Mouse (Mus musculus) forebrain, embryonic 11.5 days (tissue): ENCODE measurements around the gene Serpinb1b. TPM values are rescaled to one million over a fixed set of nuclear protein-coding genes. Genes with fewer than 3 reads are reported as not detected.

Experiments used
- ATAC-seq: fragments of 200-750 bp; cut with Nextera tagmentation; replicated peaks from 2 replicates; pipeline ENCODE4 v1.8.0; 2017; ENCODE audit warnings: moderate TSS enrichment; ENCODE audit not compliant: low FRiP score
- DNase-seq: peaks from one replicate; pipeline ENCODE4 v3.0.0-alpha.2; 2017; ENCODE audit warnings: low spot score
- H3K27ac ChIP-seq: fragments of 300-500 bp; sonication (generic); 2 replicates; pipeline ENCODE4 v1.5.1; 2014; ENCODE audit warnings: low read depth, low read length
- H3K27me3 ChIP-seq: fragments of 300-500 bp; sonication (generic); 2 replicates; pipeline ENCODE4 v1.6.1; 2014; ENCODE audit warnings: mild to moderate bottlenecking, low read length, mixed read lengths; ENCODE audit not compliant: control insufficient read depth, insufficient read depth
- H3K36me3 ChIP-seq: fragments of 300-500 bp; sonication (generic); 2 replicates; pipeline ENCODE4 v1.6.1; 2014; ENCODE audit warnings: mild to moderate bottlenecking, low read length, moderate library complexity, mixed read lengths; ENCODE audit not compliant: control insufficient read depth, insufficient read depth
- H3K4me1 ChIP-seq: fragments of 300-500 bp; sonication (generic); replicated peaks from 2 replicates; pipeline ENCODE4 v1.6.1; 2014; ENCODE audit warnings: low read length, mixed read lengths; ENCODE audit not compliant: control insufficient read depth, insufficient read depth
- H3K4me2 ChIP-seq: fragments of 300-500 bp; sonication (generic); 2 replicates; pipeline ENCODE4 v1.6.1; 2014; ENCODE audit warnings: low read depth, mild to moderate bottlenecking, low read length, moderate library complexity, mixed read lengths; ENCODE audit not compliant: severe bottlenecking
- H3K4me3 ChIP-seq: fragments of 300-500 bp; sonication (generic); 2 replicates; pipeline ENCODE4 v1.5.1; 2014; ENCODE audit warnings: low read depth, low read length
- H3K9ac ChIP-seq: fragments of 300-500 bp; sonication (generic); 2 replicates; pipeline ENCODE4 v1.6.1; 2014; ENCODE audit warnings: low read length
- H3K9me3 ChIP-seq: fragments of 300-500 bp; sonication (generic); 2 replicates; pipeline ENCODE4 v1.6.1; 2016; ENCODE audit warnings: low read length, mixed read lengths; ENCODE audit not compliant: control insufficient read depth
- WGBS: fragments of 180-500 bp; shearing (Covaris S2); extraction: QIAGEN DNeasy Blood & Tissue Kit; methylation state at CpG from one replicate; pipeline ENCODE4 v1.1.7; 2014; 5-methylcytosine and 5-hydroxymethylcytosine counted together
- polyA plus RNA-seq: library from polyadenylated mRNA; unstranded; fragments of >200 nt; fragmentation: Nextera tagmentation; extraction: Ambion mirVana; gene quantifications from 2 replicates; pipeline ENCODE4 v1.2.1, GENCODE M21; 2014

Gene Serpinb1b
- polyA plus RNA-seq, 1 experiment from 2014 or later: 0.11 TPM

DNA sequence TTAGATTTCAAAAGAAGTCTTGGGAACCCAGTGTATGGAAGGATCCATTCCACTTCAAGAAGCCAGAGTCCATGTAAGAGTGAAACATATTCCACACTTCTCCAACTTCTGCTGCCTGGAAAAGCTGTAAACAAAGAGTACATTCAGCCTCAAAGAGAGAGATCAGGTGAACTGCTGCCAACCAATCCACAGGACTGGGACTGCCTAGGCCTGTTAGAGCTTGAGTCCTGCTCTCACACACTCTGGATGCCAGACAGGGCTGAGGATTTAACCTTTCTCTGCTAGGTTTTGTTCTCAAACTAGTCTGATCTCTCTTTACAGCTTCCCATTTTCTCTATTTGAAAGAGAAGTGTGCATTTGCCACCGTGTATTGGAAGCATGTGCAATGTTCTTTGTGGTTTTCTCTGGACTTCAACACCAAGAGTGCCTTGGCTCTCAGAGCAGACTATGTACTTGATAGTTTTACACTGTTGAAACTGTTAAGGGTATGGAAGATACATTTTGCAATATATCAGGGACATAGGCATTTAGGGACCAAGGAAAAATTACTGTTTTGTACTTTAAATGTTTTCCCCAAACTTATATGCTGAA lies 10.9 kb upstream of the Serpinb1b start:
- ATAC-seq (no peak), DNase-seq (no peak)
- WGBS: 76% methylated on average over 1 of the region's 1 CpGs
- Histone ChIP-seq H3K4me3 (no peak overlapping the region), H3K36me3 (no peaks in the 10 kb centered on the region), H3K27ac (no peak overlapping the region), H3K9ac (no peak overlapping the region), H3K4me1 (no peaks in the 10 kb centered on the region), H3K4me2 (no peak overlapping the region), H3K27me3 (no peaks in the 10 kb centered on the region), H3K9me3 (no peaks in the 10 kb centered on the region)

- 87% methylated on average over 3 of the region's 3 CpGs for WGBS
- no peaks in the 10 kb centered on the region for H3K36me3 ChIP-seq
- no peak overlapping the region for H3K27ac ChIP-seq
- no peaks in the 10 kb centered on the region for H3K4me1 ChIP-seq
- H3K27me3 ChIP-seq: no peaks in the 10 kb centered on the region
- ATAC-seq (no peak), DNase-seq (no peak)
- no peak overlapping the region for H3K4me3 ChIP-seq
- no peaks in the 10 kb centered on the region for H3K9me3 ChIP-seq
- no peak overlapping the region for H3K4me2 ChIP-seq
- no peak overlapping the region for H3K9ac ChIP-seq
Observed at GRCm38 (mm10) chr13:33068164-33068563, 10.2 kb upstream of the Serpinb1b start.

- ATAC-seq: no peak
- no peak overlapping the region for H3K9ac ChIP-seq
- H3K36me3 ChIP-seq: no peaks in the 10 kb centered on the region
- H3K4me1 ChIP-seq: no peaks in the 10 kb centered on the region
- H3K4me3 ChIP-seq: no peak overlapping the region
- H3K9me3 ChIP-seq: no peaks in the 10 kb centered on the region
- DNase-seq: no peak
- H3K27ac ChIP-seq: no peak overlapping the region
- no peaks in the 10 kb centered on the region for H3K27me3 ChIP-seq
- no peak overlapping the region for H3K4me2 ChIP-seq
- WGBS: 86% methylated on average over 5 of the region's 5 CpGs
Observed at GRCm38 (mm10) chr13:33071776-33072175, 6.6 kb upstream of the Serpinb1b start.

DNA sequence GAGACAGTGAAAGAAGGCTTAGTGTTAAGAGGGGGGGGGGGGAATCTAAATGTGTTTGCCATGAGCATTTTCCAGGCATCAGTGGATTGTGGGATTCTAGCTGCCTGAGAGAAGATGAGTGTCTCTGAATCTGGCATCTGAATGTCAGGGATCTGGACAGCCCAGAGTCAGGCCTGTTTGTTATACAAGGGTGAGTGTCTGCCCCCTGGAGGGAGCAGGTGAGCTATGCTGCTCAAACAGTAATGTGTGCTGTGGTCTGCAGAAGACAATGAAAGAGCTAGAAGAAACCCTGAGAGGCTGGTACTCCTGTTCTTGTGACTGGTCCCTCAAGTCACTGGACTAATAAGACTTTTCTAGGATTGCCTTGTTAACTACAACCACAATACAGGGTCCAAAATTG lies 4.3 kb upstream of the Serpinb1b start:
- Histone ChIP-seq H3K4me1 (no peaks in the 10 kb centered on the region), H3K9me3 (no peaks in the 10 kb centered on the region), H3K4me2 (no peak overlapping the region), H3K4me3 (no peak overlapping the region), H3K27me3 (no peaks in the 10 kb centered on the region), H3K36me3 (no peaks in the 10 kb centered on the region), H3K27ac (no peak overlapping the region), H3K9ac (no peak overlapping the region)
- DNase-seq (no peak), ATAC-seq (no peak)

- 87% methylated on average over 3 of the region's 3 CpGs for WGBS
Observed at GRCm38 (mm10) chr13:33076247-33076646, 2.1 kb upstream of the Serpinb1b start.

DNA sequence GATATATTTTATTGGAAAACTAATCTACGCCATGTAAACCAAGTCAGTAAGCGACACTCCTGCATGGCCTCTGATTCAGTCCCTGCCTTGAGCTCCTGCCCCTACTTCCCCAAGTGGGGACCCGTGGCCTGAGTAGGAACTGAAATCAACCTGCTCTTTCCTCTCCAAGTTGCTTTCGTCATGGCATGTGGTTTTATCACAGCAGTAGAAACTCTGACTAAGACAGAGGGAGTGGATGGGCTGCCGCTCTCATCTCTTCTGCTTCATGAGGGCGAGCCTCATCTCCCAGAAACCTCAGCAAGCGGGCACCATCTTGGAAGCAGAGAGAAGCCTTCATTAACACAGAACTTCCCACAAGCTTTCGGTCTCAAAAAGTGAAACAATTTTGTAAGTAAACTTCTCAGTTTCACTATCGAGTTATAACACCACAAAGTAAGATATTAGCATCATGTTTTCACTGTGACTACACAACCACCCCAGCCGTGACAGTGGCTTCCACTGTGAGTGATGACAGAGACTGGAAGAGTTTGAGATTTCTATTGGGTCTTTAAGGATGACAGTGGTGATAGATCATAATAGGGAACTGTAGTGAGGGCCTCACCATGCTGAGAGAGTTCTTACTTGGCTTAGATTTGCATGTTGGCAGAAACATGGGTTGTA lies 1.2 kb upstream of the Serpinb1b start:
- H3K9me3 ChIP-seq: no peaks in the 10 kb centered on the region
- H3K4me2 ChIP-seq: no peak overlapping the region
- no peak overlapping the region for H3K4me3 ChIP-seq
- DNase-seq (no peak), ATAC-seq (no peak)
- H3K4me1 ChIP-seq: no peaks in the 10 kb centered on the region
- no peak overlapping the region for H3K9ac ChIP-seq
- H3K36me3 ChIP-seq: no peaks in the 10 kb centered on the region
- no peaks in the 10 kb centered on the region for H3K27me3 ChIP-seq
- H3K27ac ChIP-seq: no peak overlapping the region
- 93% methylated on average over 10 of the region's 10 CpGs for WGBS

More at GRCm38 (mm10) chr13:33076247-33076646, 2.1 kb upstream of the Serpinb1b start:
- Histone ChIP-seq H3K9ac (no peak overlapping the region), H3K27me3 (no peaks in the 10 kb centered on the region), H3K9me3 (no peaks in the 10 kb centered on the region), H3K4me2 (no peak overlapping the region), H3K4me1 (no peaks in the 10 kb centered on the region), H3K27ac (no peak overlapping the region), H3K36me3 (no peaks in the 10 kb centered on the region), H3K4me3 (no peak overlapping the region)
- DNase-seq: no peak
- no peak for ATAC-seq

DNA sequence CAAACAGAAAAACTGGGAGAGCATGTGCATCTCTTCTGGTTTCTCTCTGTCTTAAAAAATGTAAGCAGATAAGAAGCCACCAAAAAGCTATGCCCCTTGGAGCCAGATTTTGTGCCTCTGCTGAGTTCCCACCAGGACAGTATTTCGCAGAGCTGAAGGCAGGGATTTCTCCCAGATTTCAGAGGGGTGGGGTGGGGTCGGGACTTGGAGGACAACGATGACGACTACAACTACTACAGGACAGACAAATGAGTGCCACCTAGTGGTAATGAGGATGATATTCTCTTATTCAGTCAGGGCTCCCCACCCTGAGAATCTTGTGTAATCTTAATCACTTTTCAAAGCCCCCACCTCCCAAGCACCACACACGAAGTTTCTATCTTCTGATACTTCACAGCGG lies 1.0 kb downstream of the Serpinb1b start:
- Histone ChIP-seq H3K4me3 (no peak overlapping the region), H3K36me3 (no peaks in the 10 kb centered on the region), H3K27ac (no peak overlapping the region), H3K9ac (no peak overlapping the region), H3K27me3 (no peaks in the 10 kb centered on the region), H3K4me1 (no peaks in the 10 kb centered on the region), H3K9me3 (no peaks in the 10 kb centered on the region), H3K4me2 (no peak overlapping the region)
- ATAC-seq (peak; percentile 71; the same call in 1 of the 2 replicates), DNase-seq (peak; percentile 47)
- WGBS: 34% methylated on average over 6 of the region's 6 CpGs

DNA sequence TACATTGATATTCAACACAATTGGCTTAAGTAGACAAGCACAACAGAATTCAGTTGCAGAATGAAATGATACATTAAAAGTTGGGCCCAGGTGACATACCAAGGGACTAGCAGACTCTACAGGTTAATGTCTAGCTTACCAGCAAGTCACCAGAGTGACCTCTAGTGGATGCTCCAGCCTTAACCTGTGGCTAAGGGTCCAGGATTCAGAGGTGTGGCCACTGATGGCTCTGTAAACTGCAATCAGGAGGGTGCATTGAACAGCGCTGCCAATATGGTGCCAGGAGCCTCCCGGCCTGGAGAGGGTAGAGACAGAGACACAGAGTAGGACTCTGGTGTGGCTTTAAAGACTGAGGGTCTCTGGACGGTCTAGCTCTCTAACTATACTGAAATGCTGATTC lies 2.0 kb downstream of the Serpinb1b start:
- H3K9ac ChIP-seq: no peak overlapping the region
- H3K27ac ChIP-seq: no peak overlapping the region
- H3K36me3 ChIP-seq: no peaks in the 10 kb centered on the region
- no peak overlapping the region for H3K4me3 ChIP-seq
- H3K4me1 ChIP-seq: no peaks in the 10 kb centered on the region
- H3K9me3 ChIP-seq: no peaks in the 10 kb centered on the region
- H3K27me3 ChIP-seq: no peaks in the 10 kb centered on the region
- H3K4me2 ChIP-seq: no peak overlapping the region
- 21% methylated on average over 3 of the region's 3 CpGs for WGBS
- DNase-seq: no peak
- ATAC-seq: no peak

- H3K4me1 ChIP-seq: no peaks in the 10 kb centered on the region
- no peaks in the 10 kb centered on the region for H3K27me3 ChIP-seq
- H3K36me3 ChIP-seq: no peaks in the 10 kb centered on the region
- no peak overlapping the region for H3K4me3 ChIP-seq
- H3K4me2 ChIP-seq: no peak overlapping the region
- no peaks in the 10 kb centered on the region for H3K9me3 ChIP-seq
- H3K27ac ChIP-seq: no peak overlapping the region
- DNase-seq (no peak), ATAC-seq (no peak)
- WGBS: 66% methylated on average over 2 of the region's 2 CpGs
- no peak overlapping the region for H3K9ac ChIP-seq
Observed at GRCm38 (mm10) chr13:33083834-33084233, 5.5 kb downstream of the Serpinb1b start.
